Mouse (Mus musculus) embryonic facial prominence, embryonic 11.5 days (tissue): ENCODE measurements around the gene Mmp9. TPM values are rescaled to one million over a fixed set of nuclear protein-coding genes. Genes with fewer than 3 reads are reported as not detected.

Experiments
- ATAC-seq: fragments of 200-750 bp; cut with Nextera tagmentation; replicated peaks from 2 replicates; pipeline ENCODE4 v1.8.0; 2017; ENCODE audit warnings: low read depth; ENCODE audit not compliant: insufficient number of reproducible peaks, low FRiP score, low TSS enrichment
- DNase-seq: peaks from one replicate; pipeline ENCODE4 v3.0.0-alpha.2; 2015; ENCODE audit warnings: low spot score
- H3K27ac ChIP-seq: fragments of 300-500 bp; sonication (generic); replicated peaks from 2 replicates; pipeline ENCODE4 v1.5.1; 2014; ENCODE audit warnings: mild to moderate bottlenecking, low read depth, low read length, control low read depth
- H3K27me3 ChIP-seq: fragments of 300-500 bp; sonication (generic); 2 replicates; pipeline ENCODE4 v1.6.1; 2014; ENCODE audit warnings: mild to moderate bottlenecking, low read length, moderate library complexity, mixed read lengths; ENCODE audit not compliant: control insufficient read depth, insufficient read depth
- H3K36me3 ChIP-seq: fragments of 300-500 bp; sonication (generic); replicated peaks from 2 replicates; pipeline ENCODE4 v1.6.1; 2014; ENCODE audit warnings: low read depth, mild to moderate bottlenecking, low read length, moderate library complexity, mixed read lengths; ENCODE audit not compliant: control insufficient read depth, insufficient read depth
- H3K4me1 ChIP-seq: fragments of 300-500 bp; sonication (generic); 2 replicates; pipeline ENCODE4 v1.6.1; 2014; ENCODE audit warnings: low read length, mixed read lengths; ENCODE audit not compliant: control insufficient read depth, insufficient read depth
- H3K4me2 ChIP-seq: fragments of 300-500 bp; sonication (generic); 2 replicates; pipeline ENCODE4 v1.6.1; 2014; ENCODE audit warnings: low read depth, mild to moderate bottlenecking, control low read depth, low read length, moderate library complexity
- H3K4me3 ChIP-seq: fragments of 300-500 bp; sonication (generic); 2 replicates; pipeline ENCODE4 v1.5.1; 2014; ENCODE audit warnings: low read depth, low read length, control low read depth
- H3K9ac ChIP-seq: fragments of 300-500 bp; sonication (generic); replicated peaks from 2 replicates; pipeline ENCODE4 v1.6.1; 2014; ENCODE audit warnings: mild to moderate bottlenecking, control low read depth, low read length
- H3K9me3 ChIP-seq: fragments of 300-500 bp; sonication (generic); replicated peaks from 2 replicates; pipeline ENCODE4 v1.6.1; 2016; ENCODE audit warnings: mild to moderate bottlenecking, low read length, inconsistent platforms, mixed read lengths; ENCODE audit not compliant: control insufficient read depth
- WGBS: fragments of 180-500 bp; shearing (Covaris S2); extraction: QIAGEN DNeasy Blood & Tissue Kit; methylation state at CpG from one replicate; pipeline ENCODE4 v1.1.7; 2014; 5-methylcytosine and 5-hydroxymethylcytosine counted together
- polyA plus RNA-seq: library from polyadenylated mRNA; unstranded; fragments of >200 nt; fragmentation: Nextera tagmentation; extraction: Ambion mirVana; gene quantifications from 2 replicates; pipeline ENCODE4 v1.2.1, GENCODE M21; 2014

Mmp9 gene
- polyA plus RNA-seq, 1 experiment from 2014 or later = 1.6 TPM

DNA sequence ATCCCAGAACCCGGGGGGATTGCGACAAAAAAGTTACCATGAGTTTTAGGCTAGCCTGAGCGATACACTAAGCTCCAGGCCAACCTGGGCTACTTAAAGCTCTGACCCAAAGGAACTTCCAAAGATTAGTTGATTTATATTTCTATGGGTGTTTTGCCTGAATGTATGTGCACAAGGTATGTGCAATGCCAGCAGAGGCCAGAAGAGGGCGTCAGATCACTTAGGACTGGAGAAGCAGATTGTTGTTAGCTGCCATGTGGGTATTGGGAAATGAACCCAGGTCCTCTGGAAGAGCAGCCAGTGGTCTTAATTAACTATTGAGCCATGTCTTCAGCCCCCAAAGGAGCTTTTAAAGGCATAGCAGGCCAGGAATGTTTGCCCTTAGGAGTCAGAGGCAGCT, 11.2 kb downstream of the Mmp9 start:
- Histone ChIP-seq H3K9me3 (no peaks in the 10 kb centered on the region; the same call in 1 of the 2 replicates), H3K27me3 (peaks cover 55% of the 10 kb centered on the region), H3K27ac (no peak overlapping the region), H3K9ac (no peak overlapping the region), H3K4me1 (0 out of 2 replicates have a peak, but pooled peaks cover 2% of the 10 kb centered on the region), H3K36me3 (no peaks in the 10 kb centered on the region), H3K4me2 (no peak overlapping the region), H3K4me3 (no peak overlapping the region)
- no peak for DNase-seq
- 78% methylated on average over 4 of the region's 4 CpGs for WGBS
- ATAC-seq = no peak

GRCm38 (mm10) chr2:164952448-164952847, 11.9 kb downstream of the Mmp9 start:
- no peak overlapping the region; the same call in 1 of the 2 replicates for H3K4me2 ChIP-seq
- no peak overlapping the region for H3K4me3 ChIP-seq
- no peak overlapping the region for H3K27ac ChIP-seq
- H3K27me3 ChIP-seq = peaks cover 52% of the 10 kb centered on the region
- no peak for DNase-seq
- ATAC-seq = no peak
- H3K4me1 ChIP-seq = 0 out of 2 replicates have a peak, but pooled peaks cover 2% of the 10 kb centered on the region
- WGBS = 41% methylated on average over 13 of the region's 13 CpGs
- no peaks in the 10 kb centered on the region; the same call in 1 of the 2 replicates for H3K9me3 ChIP-seq
- no peak overlapping the region for H3K9ac ChIP-seq
- H3K36me3 ChIP-seq = no peaks in the 10 kb centered on the region

DNA sequence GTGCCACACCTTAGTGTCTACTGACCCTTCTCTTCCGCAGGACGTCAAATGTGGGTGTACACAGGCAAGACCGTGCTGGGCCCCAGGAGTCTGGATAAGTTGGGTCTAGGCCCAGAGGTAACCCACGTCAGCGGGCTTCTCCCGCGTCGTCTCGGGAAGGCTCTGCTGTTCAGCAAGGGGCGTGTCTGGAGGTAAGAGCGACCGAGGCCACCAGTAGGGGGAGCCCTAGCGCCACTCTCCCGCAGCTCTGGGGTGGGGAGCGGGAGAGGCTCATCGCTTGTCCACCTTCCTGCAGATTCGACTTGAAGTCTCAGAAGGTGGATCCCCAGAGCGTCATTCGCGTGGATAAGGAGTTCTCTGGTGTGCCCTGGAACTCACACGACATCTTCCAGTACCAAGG, 12.6 kb downstream of the Mmp9 start:
- no peak overlapping the region for H3K4me2 ChIP-seq
- no peak overlapping the region for H3K4me3 ChIP-seq
- 0 out of 2 replicates have a peak, but pooled peaks cover under 1% of the 10 kb centered on the region for H3K4me1 ChIP-seq
- no peaks in the 10 kb centered on the region for H3K36me3 ChIP-seq
- peaks cover 47% of the 10 kb centered on the region for H3K27me3 ChIP-seq
- peak; percentile 88 for DNase-seq
- H3K9ac ChIP-seq = no peak overlapping the region
- ATAC-seq = peak; percentile 68
- H3K27ac ChIP-seq = no peak overlapping the region
- 1% methylated on average over 21 of the region's 21 CpGs for WGBS
- no peaks in the 10 kb centered on the region; the same call in 1 of the 2 replicates for H3K9me3 ChIP-seq

- Histone ChIP-seq H3K4me3 (no peak overlapping the region), H3K9me3 (no peaks in the 10 kb centered on the region; the same call in 1 of the 2 replicates), H3K27ac (no peak overlapping the region), H3K27me3 (peaks cover 22% of the 10 kb centered on the region), H3K36me3 (no peaks in the 10 kb centered on the region), H3K4me1 (no peaks in the 10 kb centered on the region), H3K9ac (no peak overlapping the region), H3K4me2 (no peak overlapping the region)
- no peak for DNase-seq
- ATAC-seq = no peak
- WGBS = 70% methylated on average over 4 of the region's 4 CpGs
Measured at GRCm38 (mm10) chr2:164955725-164956124, 15.1 kb downstream of the Mmp9 start.

DNA sequence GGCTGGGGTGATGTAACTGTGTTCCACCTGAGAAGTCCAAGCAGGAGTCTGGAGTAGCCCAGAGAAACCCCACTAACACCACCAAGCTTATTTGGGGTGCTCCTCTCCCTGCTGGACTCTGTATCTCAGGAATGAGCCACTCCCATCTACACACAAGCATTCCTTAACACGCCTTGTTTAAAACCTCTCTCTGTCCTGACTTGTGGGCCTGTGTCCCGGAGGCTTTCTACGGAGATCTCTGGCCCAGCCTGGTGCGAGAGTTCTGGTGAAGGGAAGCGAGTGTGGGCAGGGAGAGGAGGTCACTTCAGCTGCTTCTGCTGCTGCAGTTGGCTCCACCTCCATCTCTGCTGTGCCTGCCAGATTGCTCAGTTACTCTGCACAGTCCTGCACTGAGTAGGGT, 15.6 kb downstream of the Mmp9 start:
- no peaks in the 10 kb centered on the region for H3K4me1 ChIP-seq
- 61% methylated on average over 5 of the region's 5 CpGs for WGBS
- H3K27ac ChIP-seq = no peak overlapping the region
- ATAC-seq (no peak), DNase-seq (no peak)
- no peaks in the 10 kb centered on the region; the same call in 1 of the 2 replicates for H3K9me3 ChIP-seq
- H3K4me3 ChIP-seq = no peak overlapping the region
- H3K9ac ChIP-seq = no peak overlapping the region
- no peaks in the 10 kb centered on the region for H3K36me3 ChIP-seq
- H3K4me2 ChIP-seq = no peak overlapping the region
- H3K27me3 ChIP-seq = peaks cover 17% of the 10 kb centered on the region

DNA sequence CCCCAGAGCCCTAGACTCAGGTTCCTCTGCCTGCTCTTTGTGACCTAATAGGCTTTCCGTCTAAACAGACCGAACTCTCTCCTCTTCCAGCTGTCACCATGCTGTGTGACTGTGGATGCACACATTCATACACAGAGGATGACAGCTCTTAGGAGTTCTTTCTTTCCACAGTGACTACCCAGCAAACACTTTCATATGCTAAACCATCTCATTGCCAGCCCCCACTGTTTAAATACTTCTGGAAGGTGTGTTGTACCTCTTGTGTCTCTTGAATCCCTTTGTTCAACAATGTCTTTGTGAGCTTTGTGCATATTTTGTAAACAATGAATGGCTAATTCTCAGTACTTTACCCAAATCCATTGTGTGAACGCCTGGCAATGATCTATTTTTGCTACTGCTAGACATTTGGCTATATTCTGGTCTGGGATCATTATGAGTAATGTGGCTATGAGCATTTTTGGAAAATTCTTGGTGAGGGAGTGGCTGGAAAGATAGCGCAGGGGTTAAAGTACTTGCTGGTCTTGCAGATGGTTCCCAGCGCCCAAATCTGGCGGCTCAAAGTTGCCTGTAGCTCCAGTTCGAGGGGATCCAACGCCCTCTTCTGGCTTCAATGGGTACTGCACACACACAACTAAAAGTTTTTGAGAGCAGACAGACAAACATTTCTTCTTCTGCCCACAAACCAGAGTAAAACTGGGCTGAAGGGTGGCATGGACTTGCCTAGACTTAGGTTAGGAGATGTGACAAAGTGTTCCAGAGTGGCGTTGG, 17.2 kb downstream of the Mmp9 start:
- Histone ChIP-seq H3K9me3 (no peaks in the 10 kb centered on the region; the same call in 1 of the 2 replicates), H3K27me3 (peaks cover 8% of the 10 kb centered on the region; the same call in 1 of the 2 replicates), H3K36me3 (no peaks in the 10 kb centered on the region), H3K4me2 (no peak overlapping the region), H3K4me3 (no peak overlapping the region), H3K27ac (no peak overlapping the region), H3K4me1 (no peaks in the 10 kb centered on the region), H3K9ac (no peak overlapping the region)
- DNase-seq = no peak
- ATAC-seq = no peak
- WGBS = 68% methylated on average over 9 of the region's 9 CpGs

GRCm38 (mm10) chr2:164960716-164961441, 20.3 kb downstream of the Mmp9 start, which contains the start of gene Slc12a5:
Gene Slc12a5 (plus strand): TSS chr2:164960802.
- H3K4me3 ChIP-seq = peak within 1 kb of the TSS; percentile 58
- DNase-seq = peak; percentile 86
- no peaks in the 10 kb centered on the region; the same call in 1 of the 2 replicates for H3K9me3 ChIP-seq
- peak within 1 kb of the TSS; percentile 34 for H3K4me2 ChIP-seq
- H3K27me3 ChIP-seq = peaks cover 2% of the 10 kb centered on the region; the same call in 1 of the 2 replicates
- no peaks in the 10 kb centered on the region for H3K4me1 ChIP-seq
- H3K27ac ChIP-seq = no peak within 1 kb of the TSS
- under 1% methylated on average over 36 of the region's 54 CpGs for WGBS
- H3K9ac ChIP-seq = peak within 1 kb of the TSS; percentile 54
- no peaks in the 10 kb centered on the region for H3K36me3 ChIP-seq
- ATAC-seq = peak; percentile 74
